Mouse (Mus musculus) CD4-positive, CD25-positive, alpha-beta regulatory T cell, adult 4 months (primary cell): ENCODE measurements around the gene Zbtb4. TPM values are rescaled to one million over a fixed set of nuclear protein-coding genes. Genes with fewer than 3 reads are reported as not detected.

Source experiments
- ATAC-seq: one replicate; pipeline ENCODE4 v1.8.0; 2017
- polyA plus RNA-seq, 2 experiments: library from polyadenylated mRNA; unstranded; fragments of 100-300 nt; shearing (Covaris generic); gene quantifications; one replicate each; pipeline ENCODE4 v1.2.1; 2017

Zbtb4 gene
- polyA plus RNA-seq, 2 experiments from 2014 or later = 11.2 to 11.8 TPM

- no peak for ATAC-seq
Observed at GRCm38 (mm10) chr11:69801379-69801977, 35.8 kb downstream of the Zbtb4 start, which contains the start of gene Fgf11. TSS of gene Fgf11 (minus strand) at chr11:69801857.

GRCm38 (mm10) chr11:69802648-69803105, 37.0 kb downstream of the Zbtb4 start:
- peak; percentile 54 for ATAC-seq

GRCm38 (mm10) chr11:69803328-69803727, 37.6 kb downstream of the Zbtb4 start:
- ATAC-seq = no peak

- ATAC-seq = peak; percentile 67
Observed at GRCm38 (mm10) chr11:69803786-69804651, 38.3 kb downstream of the Zbtb4 start.

GRCm38 (mm10) chr11:69804652-69804940, 38.9 kb downstream of the Zbtb4 start:
- ATAC-seq = no peak

- ATAC-seq = no peak
Observed at GRCm38 (mm10) chr11:69804972-69805909, 39.5 kb downstream of the Zbtb4 start, which contains the start of gene Tmem102. TSS of gene Tmem102 (minus strand) at chr11:69805624.

- no peak for ATAC-seq
Observed at GRCm38 (mm10) chr11:69806378-69806777, 40.7 kb downstream of the Zbtb4 start.

- ATAC-seq = no peak
Observed at GRCm38 (mm10) chr11:69807641-69808040, 41.9 kb downstream of the Zbtb4 start.

GRCm38 (mm10) chr11:69810280-69810679, 44.6 kb downstream of the Zbtb4 start:
- ATAC-seq = no peak

GRCm38 (mm10) chr11:69815155-69815554, 49.4 kb downstream of the Zbtb4 start, which contains the start of gene Gm39566:
TSS of gene Gm39566 (minus strand) at chr11:69815298.
- no peak for ATAC-seq

GRCm38 (mm10) chr11:69816520-69816919, 50.8 kb downstream of the Zbtb4 start:
- no peak for ATAC-seq

GRCm38 (mm10) chr11:69818365-69818764, 52.7 kb downstream of the Zbtb4 start, which contains the start of gene Spem2:
TSS of gene Spem2 (minus strand) at chr11:69818465.
- no peak for ATAC-seq

GRCm38 (mm10) chr11:69818871-69819270, 53.2 kb downstream of the Zbtb4 start:
- ATAC-seq = no peak

- ATAC-seq = no peak
Observed at GRCm38 (mm10) chr11:69822080-69822479, 56.4 kb downstream of the Zbtb4 start, which contains the start of gene Spem1. TSS of gene Spem1 (minus strand) at chr11:69822180.

GRCm38 (mm10) chr11:69823456-69823855, 57.7 kb downstream of the Zbtb4 start:
- no peak for ATAC-seq

GRCm38 (mm10) chr11:69828832-69829231, 63.1 kb downstream of the Zbtb4 start:
- no peak for ATAC-seq

- no peak for ATAC-seq
Observed at GRCm38 (mm10) chr11:69833554-69833953, 67.8 kb downstream of the Zbtb4 start.

Other genes with a start within 250 kb of the Zbtb4 start
- gene Dnah2, start 216.8 kb upstream of the Zbtb4 start, polyA plus RNA-seq = under 1 TPM in 1 of 2 experiments, not detected in 1; 0.09 TPM
- gene Efnb3, start 205.7 kb upstream of the Zbtb4 start, polyA plus RNA-seq = under 1 TPM; 0.27 to 0.37 TPM
- gene Wrap53, start 185.7 kb upstream of the Zbtb4 start, polyA plus RNA-seq = 10 to 100 TPM; 23.0 to 31.9 TPM
- 100 to 1,000 TPM; 307 to 416 TPM for gene Trp53, start 185.6 kb upstream of the Zbtb4 start, polyA plus RNA-seq
- gene Atp1b2, start 160.0 kb upstream of the Zbtb4 start, polyA plus RNA-seq = not detected
- gene Shbg, start 148.0 kb upstream of the Zbtb4 start, polyA plus RNA-seq = not detected
- not detected for gene Sat2, start 143.9 kb upstream of the Zbtb4 start, polyA plus RNA-seq
- 10 to 100 TPM; 11.0 to 11.2 TPM for gene Fxr2, start 132.9 kb upstream of the Zbtb4 start, polyA plus RNA-seq
- under 1 TPM in 1 of 2 experiments, not detected in 1; 0.81 TPM for gene Sox15, start 110.6 kb upstream of the Zbtb4 start, polyA plus RNA-seq
- gene Mpdu1, start 103.3 kb upstream of the Zbtb4 start, polyA plus RNA-seq = 10 to 100 TPM; 34.8 to 85.1 TPM
- 1 to 10 TPM; 3.0 to 5.8 TPM for gene Cd68, start 99.8 kb upstream of the Zbtb4 start, polyA plus RNA-seq
- 100 to 1,000 TPM; 166 to 236 TPM for gene Eif4a1, start 93.5 kb upstream of the Zbtb4 start, polyA plus RNA-seq
- gene Senp3, start 83.8 kb upstream of the Zbtb4 start, polyA plus RNA-seq = 10 to 100 TPM; 31.6 to 47.4 TPM
- gene Tnfsf13, start 80.1 kb upstream of the Zbtb4 start, polyA plus RNA-seq = not detected
- gene Tnfsf12, start 70.1 kb upstream of the Zbtb4 start, polyA plus RNA-seq = under 1 TPM in 1 of 2 experiments, not detected in 1; 0.23 TPM
- gene Tnfsfm13, start 69.8 kb upstream of the Zbtb4 start, polyA plus RNA-seq = not detected
- gene Polr2a, start 7.3 kb upstream of the Zbtb4 start, polyA plus RNA-seq = 10 to 100 TPM; 25.6 to 36.0 TPM
- not detected for gene Slc35g3, start 3.9 kb upstream of the Zbtb4 start, polyA plus RNA-seq
- gene Chrnb1, start 30.0 kb downstream of the Zbtb4 start, polyA plus RNA-seq = 1 to 10 TPM; 2.9 to 4.5 TPM
- gene Fgf11, start 35.9 kb downstream of the Zbtb4 start, polyA plus RNA-seq = not detected
- not detected for gene Tmem102, start 39.7 kb downstream of the Zbtb4 start, polyA plus RNA-seq
- not detected for gene Gm39566, start 49.4 kb downstream of the Zbtb4 start, polyA plus RNA-seq
- gene Spem2, start 52.6 kb downstream of the Zbtb4 start, polyA plus RNA-seq = not detected
- gene Spem1, start 56.3 kb downstream of the Zbtb4 start, polyA plus RNA-seq = under 1 TPM in 1 of 2 experiments, not detected in 1; 0.42 TPM
- gene Nlgn2, start 71.9 kb downstream of the Zbtb4 start, polyA plus RNA-seq = 1 to 10 TPM; 1.1 to 1.2 TPM
- 100 to 1,000 TPM in 1 of 2 experiments, 10 to 100 TPM in 1; 93.2 to 114 TPM for gene Tmem256, start 72.6 kb downstream of the Zbtb4 start, polyA plus RNA-seq
- 10 to 100 TPM; 22.4 to 33.5 TPM for gene Plscr3, start 80.5 kb downstream of the Zbtb4 start, polyA plus RNA-seq
- gene Tnk1, start 92.8 kb downstream of the Zbtb4 start, polyA plus RNA-seq = not detected
- gene Tmem95, start 112.1 kb downstream of the Zbtb4 start, polyA plus RNA-seq = not detected
- 1 to 10 TPM in 1 of 2 experiments, not detected in 1; 1.1 TPM for gene Kctd11, start 115.5 kb downstream of the Zbtb4 start, polyA plus RNA-seq
- 100 to 1,000 TPM; 256 to 383 TPM for gene Acap1, start 129.6 kb downstream of the Zbtb4 start, polyA plus RNA-seq
- gene 2810408A11Rik, start 135.1 kb downstream of the Zbtb4 start, polyA plus RNA-seq = 1 to 10 TPM; 1.6 to 2.0 TPM
- 1 to 10 TPM; 8.3 to 9.1 TPM for gene Neurl4, start 135.2 kb downstream of the Zbtb4 start, polyA plus RNA-seq
- gene Gps2, start 148.0 kb downstream of the Zbtb4 start, polyA plus RNA-seq = 100 to 1,000 TPM; 120 to 134 TPM
- gene Eif5a, start 156.0 kb downstream of the Zbtb4 start, polyA plus RNA-seq = 1,000 to 10,000 TPM; 1,067 to 1,377 TPM
- not detected for gene Ybx2, start 169.9 kb downstream of the Zbtb4 start, polyA plus RNA-seq
- not detected for gene Slc2a4, start 182.3 kb downstream of the Zbtb4 start, polyA plus RNA-seq
- not detected for gene Cldn7, start 198.9 kb downstream of the Zbtb4 start, polyA plus RNA-seq
- 10 to 100 TPM; 21.1 to 25.4 TPM for gene Ctdnep1, start 215.2 kb downstream of the Zbtb4 start, polyA plus RNA-seq
- gene Elp5, start 216.6 kb downstream of the Zbtb4 start, polyA plus RNA-seq = 10 to 100 TPM; 69.7 to 79.3 TPM
- gene Gabarap, start 225.2 kb downstream of the Zbtb4 start, polyA plus RNA-seq = 100 to 1,000 TPM; 282 to 355 TPM
- gene Phf23, start 229.9 kb downstream of the Zbtb4 start, polyA plus RNA-seq = 10 to 100 TPM; 41.3 to 43.5 TPM
- gene Dvl2, start 234.7 kb downstream of the Zbtb4 start, polyA plus RNA-seq = 1 to 10 TPM; 4.0 to 4.6 TPM
- 100 to 1,000 TPM; 124 to 181 TPM for gene Acadvl, start 249.5 kb downstream of the Zbtb4 start, polyA plus RNA-seq